Mouse (Mus musculus) forebrain, embryonic 14.5 days (tissue): Measurements from ENCODE around the gene Agps. TPM values are rescaled to one million over a fixed set of nuclear protein-coding genes. Genes with fewer than 3 reads are reported as not detected.

ENCODE experiments used
- ATAC-seq: fragments of 200-750 bp; cut with Nextera tagmentation; 2 replicates; pipeline ENCODE4 v1.8.0; 2017; ENCODE audit warnings: mild to moderate bottlenecking, moderate library complexity
- DNase-seq: peaks from one replicate; pipeline ENCODE4 v3.0.0-alpha.2; 2015; ENCODE audit warnings: low spot score
- H3K27ac ChIP-seq: fragments of 300-500 bp; sonication (generic); 2 replicates; pipeline ENCODE4 v1.5.1; 2014; ENCODE audit warnings: low read depth, mild to moderate bottlenecking, control low read depth, low read length, moderate library complexity
- H3K27me3 ChIP-seq: fragments of 300-500 bp; sonication (generic); replicated peaks from 2 replicates; pipeline ENCODE4 v1.6.1; 2014; ENCODE audit warnings: low read length, control low read depth, mixed read lengths; ENCODE audit not compliant: control insufficient read depth, insufficient read depth
- H3K36me3 ChIP-seq: fragments of 300-500 bp; sonication (generic); 2 replicates; pipeline ENCODE4 v1.6.1; 2014; ENCODE audit warnings: low read length, control low read depth; ENCODE audit not compliant: control insufficient read depth, insufficient read depth
- H3K4me1 ChIP-seq: fragments of 300-500 bp; sonication (generic); 2 replicates; pipeline ENCODE4 v1.6.1; 2014; ENCODE audit warnings: antibody characterized with exemption, low read length, control low read depth; ENCODE audit not compliant: control insufficient read depth, insufficient read depth
- H3K4me2 ChIP-seq: fragments of 300-500 bp; sonication (generic); 2 replicates; pipeline ENCODE4 v1.6.1; 2014; ENCODE audit warnings: mild to moderate bottlenecking, control low read depth, low read length
- H3K4me3 ChIP-seq: fragments of 300-500 bp; sonication (generic); 2 replicates; pipeline ENCODE4 v1.5.1; 2014; ENCODE audit warnings: low read depth, low read length, control low read depth
- H3K9ac ChIP-seq: fragments of 300-500 bp; sonication (generic); 2 replicates; pipeline ENCODE4 v1.6.1; 2014; ENCODE audit warnings: mild to moderate bottlenecking, low read length, control low read depth, moderate library complexity
- H3K9me3 ChIP-seq: fragments of 300-500 bp; sonication (generic); replicated peaks from 2 replicates; pipeline ENCODE4 v1.6.1; 2016; ENCODE audit warnings: low read length, control low read depth, mixed read lengths; ENCODE audit not compliant: control insufficient read depth
- WGBS: fragments of 180-500 bp; shearing (Covaris S2); extraction: QIAGEN DNeasy Blood & Tissue Kit; methylation state at CpG from one replicate; pipeline ENCODE4 v1.1.7; 2014; 5-methylcytosine and 5-hydroxymethylcytosine counted together
- polyA plus RNA-seq: library from polyadenylated mRNA; unstranded; fragments of >200 nt; fragmentation: Nextera tagmentation; extraction: Ambion mirVana; gene quantifications from 2 replicates; pipeline ENCODE4 v1.2.1, GENCODE M21; 2014

Gene Agps
- polyA plus RNA-seq, 1 experiment from 2014 or later, result 18.5 TPM

- Histone ChIP-seq H3K27ac (no peak overlapping the region), H3K27me3 (no peaks in the 10 kb centered on the region), H3K4me3 (no peak overlapping the region), H3K36me3 (no peaks in the 10 kb centered on the region), H3K9me3 (no peaks in the 10 kb centered on the region), H3K4me2 (no peak overlapping the region), H3K9ac (no peak overlapping the region), H3K4me1 (no peaks in the 10 kb centered on the region)
- DNase-seq, result no peak
- WGBS, result 72% methylated on average over 7 of the region's 7 CpGs
- no peak for ATAC-seq
Observed at GRCm38 (mm10) chr2:75823736-75824135, 8.2 kb upstream of the Agps start.

GRCm38 (mm10) chr2:75824144-75824543 is 7.8 kb upstream of the Agps start:
- H3K27me3 ChIP-seq, result no peaks in the 10 kb centered on the region
- H3K4me1 ChIP-seq, result no peaks in the 10 kb centered on the region
- no peak overlapping the region for H3K4me3 ChIP-seq
- no peak for DNase-seq
- no peak overlapping the region for H3K9ac ChIP-seq
- no peaks in the 10 kb centered on the region for H3K9me3 ChIP-seq
- ATAC-seq, result no peak
- H3K27ac ChIP-seq, result no peak overlapping the region
- no peak overlapping the region for H3K4me2 ChIP-seq
- WGBS, result 50% methylated on average over 6 of the region's 6 CpGs
- H3K36me3 ChIP-seq, result no peaks in the 10 kb centered on the region

- Histone ChIP-seq H3K9me3 (no peaks in the 10 kb centered on the region), H3K4me1 (no peaks in the 10 kb centered on the region), H3K27me3 (no peaks in the 10 kb centered on the region), H3K4me2 (no peak overlapping the region), H3K36me3 (no peaks in the 10 kb centered on the region), H3K9ac (no peak overlapping the region), H3K27ac (no peak overlapping the region), H3K4me3 (no peak overlapping the region)
- 71% methylated on average over 3 of the region's 3 CpGs for WGBS
- DNase-seq (no peak), ATAC-seq (no peak)
Observed at GRCm38 (mm10) chr2:75824846-75825245, 7.1 kb upstream of the Agps start.

- Histone ChIP-seq H3K27ac (no peak overlapping the region), H3K27me3 (no peaks in the 10 kb centered on the region), H3K9me3 (no peaks in the 10 kb centered on the region), H3K4me1 (no peaks in the 10 kb centered on the region), H3K36me3 (no peaks in the 10 kb centered on the region), H3K4me3 (no peak overlapping the region), H3K9ac (no peak overlapping the region), H3K4me2 (no peak overlapping the region)
- 82% methylated on average over 1 of the region's 1 CpGs for WGBS
- ATAC-seq (no peak), DNase-seq (no peak)
Observed at GRCm38 (mm10) chr2:75825603-75826002, 6.4 kb upstream of the Agps start.

GRCm38 (mm10) chr2:75828931-75829610 is 2.9 kb upstream of the Agps start:
- no peak overlapping the region for H3K27ac ChIP-seq
- ATAC-seq (no peak), DNase-seq (no peak)
- WGBS, result 86% methylated on average over 8 of the region's 8 CpGs
- H3K9me3 ChIP-seq, result no peaks in the 10 kb centered on the region
- no peak overlapping the region for H3K4me2 ChIP-seq
- H3K4me1 ChIP-seq, result peaks cover 10% of the 10 kb centered on the region
- H3K36me3 ChIP-seq, result no peaks in the 10 kb centered on the region
- no peak overlapping the region for H3K9ac ChIP-seq
- H3K4me3 ChIP-seq, result no peak overlapping the region
- no peaks in the 10 kb centered on the region for H3K27me3 ChIP-seq

GRCm38 (mm10) chr2:75830233-75830632 is 1.7 kb upstream of the Agps start:
- ATAC-seq (no peak), DNase-seq (no peak)
- H3K27me3 ChIP-seq, result no peaks in the 10 kb centered on the region
- no peak overlapping the region for H3K27ac ChIP-seq
- no peaks in the 10 kb centered on the region for H3K36me3 ChIP-seq
- 95% methylated on average over 7 of the region's 7 CpGs for WGBS
- H3K4me1 ChIP-seq, result peaks cover 13% of the 10 kb centered on the region
- H3K9me3 ChIP-seq, result no peaks in the 10 kb centered on the region
- no peak overlapping the region for H3K4me2 ChIP-seq
- H3K4me3 ChIP-seq, result no peak overlapping the region
- H3K9ac ChIP-seq, result no peak overlapping the region

GRCm38 (mm10) chr2:75832781-75833180 is 804 bp downstream of the Agps start:
- Histone ChIP-seq H3K4me3 (peak overlapping the region; percentile 83), H3K27me3 (no peaks in the 10 kb centered on the region), H3K4me1 (peaks cover 13% of the 10 kb centered on the region), H3K36me3 (no peaks in the 10 kb centered on the region), H3K4me2 (peak overlapping the region; percentile 74), H3K9me3 (no peaks in the 10 kb centered on the region), H3K9ac (peak overlapping the region; percentile 94), H3K27ac (no peak overlapping the region)
- DNase-seq, result no peak
- no peak for ATAC-seq
- 2% methylated on average over 5 of the region's 5 CpGs for WGBS

- no peak for ATAC-seq
- H3K4me3 ChIP-seq, result no peak overlapping the region
- H3K4me2 ChIP-seq, result no peak overlapping the region
- H3K27ac ChIP-seq, result no peak overlapping the region
- peaks cover 13% of the 10 kb centered on the region for H3K4me1 ChIP-seq
- no peak for DNase-seq
- H3K27me3 ChIP-seq, result no peaks in the 10 kb centered on the region
- H3K36me3 ChIP-seq, result no peaks in the 10 kb centered on the region
- no peak overlapping the region for H3K9ac ChIP-seq
- WGBS, result 88% methylated on average over 2 of the region's 2 CpGs
- H3K9me3 ChIP-seq, result no peaks in the 10 kb centered on the region
Observed at GRCm38 (mm10) chr2:75834492-75834891, 2.5 kb downstream of the Agps start.

GRCm38 (mm10) chr2:75842302-75842701 is 10.3 kb downstream of the Agps start:
- no peaks in the 10 kb centered on the region for H3K9me3 ChIP-seq
- H3K4me2 ChIP-seq, result no peak overlapping the region
- ATAC-seq (no peak), DNase-seq (no peak)
- H3K27ac ChIP-seq, result no peak overlapping the region
- H3K4me3 ChIP-seq, result no peak overlapping the region
- 83% methylated on average over 2 of the region's 2 CpGs for WGBS
- H3K9ac ChIP-seq, result no peak overlapping the region
- no peaks in the 10 kb centered on the region for H3K36me3 ChIP-seq
- H3K27me3 ChIP-seq, result no peaks in the 10 kb centered on the region
- no peaks in the 10 kb centered on the region for H3K4me1 ChIP-seq
